Mouse (Mus musculus) right cerebral cortex, postnatal 10 days (tissue): ENCODE data around the gene H2al1h.
"Not testable (repeated sequence)": the region's sequence is repeated elsewhere in the genome, so short reads cannot be mapped to it uniquely, and the experiment has no call there.

Experiments
- DNase-seq, 2 experiments: peaks; one replicate each; pipeline ENCODE4 v3.0.0; 2021; ENCODE audit warnings: low spot score in 2 of 2

Gene H2al1h

GRCm38 (mm10) chrX:11321192-11321591 is at the start of gene H2al1h:
Gene H2al1h, plus strand, starts transcription at chrX:11321492.
- not testable (repeated sequence) for DNase-seq

GRCm38 (mm10) chrX:11273190-11273589 is 48.1 kb upstream of the H2al1h start:
- DNase-seq: no peak

GRCm38 (mm10) chrX:11277083-11277482 is 44.2 kb upstream of the H2al1h start:
- peak in 1 of 2 experiments; percentile 27 for DNase-seq

GRCm38 (mm10) chrX:11280741-11281140 is 40.6 kb upstream of the H2al1h start:
- no peak for DNase-seq

- DNase-seq: peak; percentile 24
Measured at GRCm38 (mm10) chrX:11288306-11288882, 32.9 kb upstream of the H2al1h start.

GRCm38 (mm10) chrX:11289244-11289643 is 32.0 kb upstream of the H2al1h start:
- no peak for DNase-seq

- not testable (repeated sequence) for DNase-seq
Measured at GRCm38 (mm10) chrX:11298957-11299356, 22.3 kb upstream of the H2al1h start, which contains the start of gene H2al1a. Gene H2al1a, plus strand, starts transcription at chrX:11299257.

- not testable (repeated sequence) for DNase-seq
Measured at GRCm38 (mm10) chrX:11302132-11302531, 19.2 kb upstream of the H2al1h start, which contains the start of gene H2al1b. Gene H2al1b, plus strand, starts transcription at chrX:11302432.

GRCm38 (mm10) chrX:11305355-11305754 is 15.9 kb upstream of the H2al1h start, which contains the start of gene H2al1c:
Gene H2al1c, plus strand, starts transcription at chrX:11305655.
- not testable (repeated sequence) for DNase-seq

- not testable (repeated sequence) for DNase-seq
Measured at GRCm38 (mm10) chrX:11308524-11308923, 12.8 kb upstream of the H2al1h start, which contains the start of gene H2al1d. Gene H2al1d, plus strand, starts transcription at chrX:11308824.

- not testable (repeated sequence) for DNase-seq
Measured at GRCm38 (mm10) chrX:11311634-11312033, 9.7 kb upstream of the H2al1h start, which contains the start of gene H2al1e. Gene H2al1e, plus strand, starts transcription at chrX:11311934.

- DNase-seq: not testable (repeated sequence)
Measured at GRCm38 (mm10) chrX:11314858-11315257, 6.4 kb upstream of the H2al1h start, which contains the start of gene H2al1f. Gene H2al1f, plus strand, starts transcription at chrX:11315158.

- DNase-seq: not testable (repeated sequence)
Measured at GRCm38 (mm10) chrX:11317956-11318355, 3.3 kb upstream of the H2al1h start, which contains the start of gene H2al1g. Gene H2al1g, plus strand, starts transcription at chrX:11318256.

- DNase-seq: not testable (repeated sequence)
Measured at GRCm38 (mm10) chrX:11324359-11324758, 3.1 kb downstream of the H2al1h start, which contains the start of gene H2al1i. Gene H2al1i, plus strand, starts transcription at chrX:11324659.

- DNase-seq: not testable (repeated sequence)
Measured at GRCm38 (mm10) chrX:11327522-11327921, 6.2 kb downstream of the H2al1h start, which contains the start of gene H2al1j. Gene H2al1j, plus strand, starts transcription at chrX:11327822.

GRCm38 (mm10) chrX:11345762-11346161 is 24.5 kb downstream of the H2al1h start:
- DNase-seq: peak; percentile 24 to 36

GRCm38 (mm10) chrX:11346756-11347155 is 25.5 kb downstream of the H2al1h start:
- no peak for DNase-seq

GRCm38 (mm10) chrX:11360823-11361222 is 39.5 kb downstream of the H2al1h start:
- no peak for DNase-seq

GRCm38 (mm10) chrX:11361261-11361660 is 40.0 kb downstream of the H2al1h start:
- no peak for DNase-seq

- peak; percentile 27 to 42 for DNase-seq
Measured at GRCm38 (mm10) chrX:11363890-11364289, 42.6 kb downstream of the H2al1h start.

- peak in 1 of 2 experiments; percentile 28 for DNase-seq
Measured at GRCm38 (mm10) chrX:11365151-11365550, 43.9 kb downstream of the H2al1h start.
